Mouse (Mus musculus): ENCODE measurements around the gene Atf5. TPM values are rescaled to one million over a fixed set of nuclear protein-coding genes. Genes with fewer than 3 reads are reported as not detected.

The Atf5 gene
- polyA plus RNA-seq, 1 experiment from 2014 or later, result 3.1 TPM

- H3K27me3 ChIP-seq (ENCODE audit: control insufficient read depth, insufficient read depth, low read length), result no peaks in the 10 kb centered on the region
- H3K9ac ChIP-seq (replicated peaks; ENCODE audit: low read length), result no peak overlapping the region
- H3K36me3 ChIP-seq (replicated peaks; ENCODE audit: control insufficient read depth, insufficient read depth, low read depth, low read length), result peaks cover 21% of the 10 kb centered on the region
- 88% methylated on average over 11 of the region's 11 CpGs for WGBS
- ATAC-seq (replicated peaks; ENCODE audit: insufficient number of reproducible peaks, low FRiP score, low TSS enrichment, low read depth) (no peak), DNase-seq (ENCODE audit: low spot score) (no peak)
- no peak overlapping the region for H3K4me2 ChIP-seq (ENCODE audit: low read depth, low read length)
- H3K4me1 ChIP-seq (ENCODE audit: control insufficient read depth, insufficient read depth, low read length), result peaks cover 3% of the 10 kb centered on the region
- H3K4me3 ChIP-seq (ENCODE audit: low read depth, low read length), result no peak overlapping the region
- no peak overlapping the region for H3K27ac ChIP-seq (replicated peaks; ENCODE audit: low read depth, low read length)
- no peaks in the 10 kb centered on the region for H3K9me3 ChIP-seq (replicated peaks; ENCODE audit: control insufficient read depth, low read length)
These were observed 43.4 kb upstream of the Atf5 start for GRCm38 (mm10) chr7:44859896-44860295.

- H3K27ac ChIP-seq (replicated peaks; ENCODE audit: low read depth, low read length), result no peak overlapping the region
These were observed 41.4 kb upstream of the Atf5 start for GRCm38 (mm10) chr7:44857905-44858304.

GRCm38 (mm10) chr7:44857042-44857552 lies 40.6 kb upstream of the Atf5 start, which contains the start of gene Pnkp:
TSS of gene Pnkp (plus strand) at chr7:44857139.
- peak; percentile 92 for DNase-seq (ENCODE audit: low spot score)
- peak within 1 kb of the TSS; percentile 63 for H3K27ac ChIP-seq (replicated peaks; ENCODE audit: low read depth, low read length)
- peak within 1 kb of the TSS; percentile 73 for H3K4me3 ChIP-seq (ENCODE audit: low read depth, low read length)
- peaks cover 8% of the 10 kb centered on the region for H3K4me1 ChIP-seq (ENCODE audit: control insufficient read depth, insufficient read depth, low read length)
- no peaks in the 10 kb centered on the region for H3K9me3 ChIP-seq (replicated peaks; ENCODE audit: control insufficient read depth, low read length)
- peak within 1 kb of the TSS; percentile 87 for H3K9ac ChIP-seq (replicated peaks; ENCODE audit: low read length)
- WGBS, result under 1% methylated on average over 32 of the region's 32 CpGs
- peak within 1 kb of the TSS; percentile 90 for H3K4me2 ChIP-seq (ENCODE audit: low read depth, low read length)
- H3K36me3 ChIP-seq (replicated peaks; ENCODE audit: control insufficient read depth, insufficient read depth, low read depth, low read length), result no peaks in the 10 kb centered on the region; the same call in 1 of the 2 replicates
- no peaks in the 10 kb centered on the region for H3K27me3 ChIP-seq (ENCODE audit: control insufficient read depth, insufficient read depth, low read length)
- peak; percentile 30; the same call in 1 of the 2 replicates for ATAC-seq (replicated peaks; ENCODE audit: insufficient number of reproducible peaks, low FRiP score, low TSS enrichment, low read depth)

More at GRCm38 (mm10) chr7:44857905-44858304, 41.4 kb upstream of the Atf5 start:
- Histone ChIP-seq H3K27me3 (ENCODE audit: control insufficient read depth, insufficient read depth, low read length) (no peaks in the 10 kb centered on the region), H3K4me1 (ENCODE audit: control insufficient read depth, insufficient read depth, low read length) (peaks cover 8% of the 10 kb centered on the region), H3K36me3 (replicated peaks; ENCODE audit: control insufficient read depth, insufficient read depth, low read depth, low read length) (peaks cover 8% of the 10 kb centered on the region), H3K9me3 (replicated peaks; ENCODE audit: control insufficient read depth, low read length) (no peaks in the 10 kb centered on the region), H3K9ac (replicated peaks; ENCODE audit: low read length) (peak overlapping the region; percentile 87), H3K4me2 (ENCODE audit: low read depth, low read length) (peak overlapping the region; percentile 90), H3K4me3 (ENCODE audit: low read depth, low read length) (peak overlapping the region; percentile 73)
- 22% methylated on average over 8 of the region's 8 CpGs for WGBS
- ATAC-seq (replicated peaks; ENCODE audit: insufficient number of reproducible peaks, low FRiP score, low TSS enrichment, low read depth) (no peak), DNase-seq (ENCODE audit: low spot score) (peak; percentile 53)

- Histone ChIP-seq H3K4me2 (ENCODE audit: low read depth, low read length) (peak overlapping the region; percentile 90), H3K36me3 (replicated peaks; ENCODE audit: control insufficient read depth, insufficient read depth, low read depth, low read length) (no peaks in the 10 kb centered on the region; the same call in 1 of the 2 replicates), H3K27me3 (ENCODE audit: control insufficient read depth, insufficient read depth, low read length) (no peaks in the 10 kb centered on the region), H3K9ac (replicated peaks; ENCODE audit: low read length) (no peak overlapping the region), H3K4me1 (ENCODE audit: control insufficient read depth, insufficient read depth, low read length) (peaks cover 8% of the 10 kb centered on the region), H3K27ac (replicated peaks; ENCODE audit: low read depth, low read length) (0 out of 2 replicates have a peak overlapping the region, but pooled peaks have one; percentile 63), H3K9me3 (replicated peaks; ENCODE audit: control insufficient read depth, low read length) (no peaks in the 10 kb centered on the region), H3K4me3 (ENCODE audit: low read depth, low read length) (peak overlapping the region; percentile 73)
- DNase-seq (ENCODE audit: low spot score) (no peak), ATAC-seq (replicated peaks; ENCODE audit: insufficient number of reproducible peaks, low FRiP score, low TSS enrichment, low read depth) (no peak)
- 65% methylated on average over 9 of the region's 9 CpGs for WGBS
These were observed 39.9 kb upstream of the Atf5 start for GRCm38 (mm10) chr7:44856265-44856916.

- peak overlapping the region; percentile 81 for H3K27ac ChIP-seq (replicated peaks; ENCODE audit: low read depth, low read length)
- ATAC-seq (replicated peaks; ENCODE audit: insufficient number of reproducible peaks, low FRiP score, low TSS enrichment, low read depth) (no peak), DNase-seq (ENCODE audit: low spot score) (no peak)
- H3K4me2 ChIP-seq (ENCODE audit: low read depth, low read length), result peak overlapping the region; percentile 87
- no peaks in the 10 kb centered on the region for H3K9me3 ChIP-seq (replicated peaks; ENCODE audit: control insufficient read depth, low read length)
- peak overlapping the region; percentile 70 for H3K9ac ChIP-seq (replicated peaks; ENCODE audit: low read length)
- no peaks in the 10 kb centered on the region; the same call in 1 of the 2 replicates for H3K36me3 ChIP-seq (replicated peaks; ENCODE audit: control insufficient read depth, insufficient read depth, low read depth, low read length)
- WGBS, result 41% methylated on average over 10 of the region's 10 CpGs
- H3K27me3 ChIP-seq (ENCODE audit: control insufficient read depth, insufficient read depth, low read length), result no peaks in the 10 kb centered on the region
- peak overlapping the region; percentile 47 for H3K4me3 ChIP-seq (ENCODE audit: low read depth, low read length)
- H3K4me1 ChIP-seq (ENCODE audit: control insufficient read depth, insufficient read depth, low read length), result peaks cover 8% of the 10 kb centered on the region
These were observed 38.6 kb upstream of the Atf5 start for GRCm38 (mm10) chr7:44855036-44855435.

GRCm38 (mm10) chr7:44854356-44855031 lies 38.0 kb upstream of the Atf5 start:
- Histone ChIP-seq H3K27ac (replicated peaks; ENCODE audit: low read depth, low read length) (peak overlapping the region; percentile 81), H3K9ac (replicated peaks; ENCODE audit: low read length) (peak overlapping the region; percentile 70), H3K4me3 (ENCODE audit: low read depth, low read length) (peak overlapping the region; percentile 47), H3K4me1 (ENCODE audit: control insufficient read depth, insufficient read depth, low read length) (peaks cover 8% of the 10 kb centered on the region), H3K36me3 (replicated peaks; ENCODE audit: control insufficient read depth, insufficient read depth, low read depth, low read length) (no peaks in the 10 kb centered on the region; the same call in 1 of the 2 replicates), H3K9me3 (replicated peaks; ENCODE audit: control insufficient read depth, low read length) (no peaks in the 10 kb centered on the region), H3K4me2 (ENCODE audit: low read depth, low read length) (peak overlapping the region; percentile 87), H3K27me3 (ENCODE audit: control insufficient read depth, insufficient read depth, low read length) (no peaks in the 10 kb centered on the region)
- DNase-seq (ENCODE audit: low spot score) (peak; percentile 83), ATAC-seq (replicated peaks; ENCODE audit: insufficient number of reproducible peaks, low FRiP score, low TSS enrichment, low read depth) (peak; percentile 42)
- under 1% methylated on average over 45 of the region's 45 CpGs for WGBS

- Histone ChIP-seq H3K4me2 (ENCODE audit: low read depth, low read length) (peak overlapping the region; percentile 87), H3K36me3 (replicated peaks; ENCODE audit: control insufficient read depth, insufficient read depth, low read depth, low read length) (no peaks in the 10 kb centered on the region; the same call in 1 of the 2 replicates), H3K4me1 (ENCODE audit: control insufficient read depth, insufficient read depth, low read length) (peaks cover 8% of the 10 kb centered on the region), H3K27me3 (ENCODE audit: control insufficient read depth, insufficient read depth, low read length) (no peaks in the 10 kb centered on the region), H3K9ac (replicated peaks; ENCODE audit: low read length) (peak overlapping the region; percentile 70), H3K27ac (replicated peaks; ENCODE audit: low read depth, low read length) (peak overlapping the region; percentile 81), H3K4me3 (ENCODE audit: low read depth, low read length) (peak overlapping the region; percentile 47), H3K9me3 (replicated peaks; ENCODE audit: control insufficient read depth, low read length) (no peaks in the 10 kb centered on the region)
- WGBS, result 34% methylated on average over 26 of the region's 26 CpGs
- ATAC-seq (replicated peaks; ENCODE audit: insufficient number of reproducible peaks, low FRiP score, low TSS enrichment, low read depth) (no peak), DNase-seq (ENCODE audit: low spot score) (no peak)
These were observed 37.3 kb upstream of the Atf5 start for GRCm38 (mm10) chr7:44853596-44854355.
